Mouse (Mus musculus): ENCODE measurements at regions not wholly inside any gene's neighbourhood (a gene's known extent, or its start where the extent isn't known, plus 50 kb on each side); places are given as distances from the start of the nearest gene placed in this dataset.

DNA sequence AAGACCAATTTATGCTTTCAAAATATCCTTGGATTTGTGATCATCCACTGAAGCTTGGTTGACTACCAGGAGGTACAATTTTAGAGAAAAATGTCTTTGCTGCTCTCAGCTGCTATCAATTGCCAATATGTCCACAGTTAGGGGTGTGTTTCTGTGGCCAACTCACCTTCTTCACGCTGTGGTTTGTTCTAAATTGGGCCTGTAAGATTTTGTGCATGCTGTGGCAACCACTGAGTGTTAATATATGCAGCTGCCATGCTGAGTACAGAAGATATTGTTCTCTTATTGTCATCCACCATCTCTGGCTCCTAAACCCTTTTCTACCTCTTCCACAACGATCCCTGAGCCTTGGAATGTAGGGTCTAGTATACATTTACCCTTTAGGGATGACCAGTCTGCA is 948.2 kb upstream of the Slc39a10 start:
- TF ChIP-seq CTCF (IDR thresholded peaks at IDR 0.05; ENCODE audit: low read depth) (no peak), EP300 (IDR thresholded peaks at IDR 0.05; ENCODE audit: low read depth) (no peak)

Data from liver, embryonic 14.5 days (tissue).